Mouse (Mus musculus) mesoderm, embryonic 11.5 days (tissue): ENCODE results near the gene Aoc1.
"Not testable (repeated sequence)": the region's sequence is repeated elsewhere in the genome, so short reads cannot be mapped to it uniquely, and the experiment has no call there.

Experiments used
- DNase-seq: peaks from one replicate; pipeline ENCODE4 v3.0.0-alpha.2; 2012; ENCODE audit warnings: low read depth, low spot score

The Aoc1 gene

GRCm38 (mm10) chr6:48860851-48861250 is 11.8 kb upstream of the Aoc1 start:
- no peak for DNase-seq

GRCm38 (mm10) chr6:48861616-48862280 is 10.9 kb upstream of the Aoc1 start:
- DNase-seq, result no peak

GRCm38 (mm10) chr6:48862816-48863215 is 9.9 kb upstream of the Aoc1 start:
- DNase-seq, result no peak

GRCm38 (mm10) chr6:48863488-48863887 is 9.2 kb upstream of the Aoc1 start:
- DNase-seq, result no peak

GRCm38 (mm10) chr6:48864181-48864580 is 8.5 kb upstream of the Aoc1 start:
- no peak for DNase-seq

GRCm38 (mm10) chr6:48864723-48865122 is 8.0 kb upstream of the Aoc1 start:
- no peak for DNase-seq

- DNase-seq, result no peak
Measured at GRCm38 (mm10) chr6:48865152-48865745, 7.4 kb upstream of the Aoc1 start.

GRCm38 (mm10) chr6:48866355-48866950 is 6.2 kb upstream of the Aoc1 start:
- DNase-seq, result peak; percentile 31

- no peak for DNase-seq
Measured at GRCm38 (mm10) chr6:48867158-48867557, 5.5 kb upstream of the Aoc1 start.

- DNase-seq, result no peak
Measured at GRCm38 (mm10) chr6:48869774-48870173, 2.9 kb upstream of the Aoc1 start.

- DNase-seq, result no peak
Measured at GRCm38 (mm10) chr6:48874576-48874975, 1.9 kb downstream of the Aoc1 start.

GRCm38 (mm10) chr6:48875515-48875914 is 2.8 kb downstream of the Aoc1 start:
- DNase-seq, result no peak

GRCm38 (mm10) chr6:48876510-48877135 is 3.9 kb downstream of the Aoc1 start:
- no peak for DNase-seq

GRCm38 (mm10) chr6:48894203-48894602 is 21.5 kb downstream of the Aoc1 start:
- DNase-seq, result no peak

GRCm38 (mm10) chr6:48894938-48895818 is 22.5 kb downstream of the Aoc1 start:
- no peak for DNase-seq

- DNase-seq, result no peak
Measured at GRCm38 (mm10) chr6:48895941-48896340, 23.2 kb downstream of the Aoc1 start.

- no peak for DNase-seq
Measured at GRCm38 (mm10) chr6:48896956-48897355, 24.3 kb downstream of the Aoc1 start.

- not testable (repeated sequence) for DNase-seq
Measured at GRCm38 (mm10) chr6:48901316-48901715, 28.6 kb downstream of the Aoc1 start.

- no peak for DNase-seq
Measured at GRCm38 (mm10) chr6:48902511-48903406, 30.1 kb downstream of the Aoc1 start.

GRCm38 (mm10) chr6:48903437-48903836 is 30.7 kb downstream of the Aoc1 start:
- DNase-seq, result no peak

GRCm38 (mm10) chr6:48905606-48906005 is 32.9 kb downstream of the Aoc1 start:
- DNase-seq, result no peak
